Mouse (Mus musculus) myocyte (in vitro differentiated cells): Measurements from ENCODE around the gene Zfp574. TPM values are rescaled to one million over a fixed set of nuclear protein-coding genes. Genes with fewer than 3 reads are reported as not detected.

ENCODE experiments used
- H3K27me3 ChIP-seq: one replicate; pipeline ENCODE4 v1.6.1; 2011; ENCODE audit not compliant: control insufficient read depth, insufficient read depth, insufficient read length
- H3K36me3 ChIP-seq: one replicate; pipeline ENCODE4 v1.6.1; 2011; ENCODE audit not compliant: control insufficient read depth, insufficient read depth
- H3K4me2 ChIP-seq: one replicate; pipeline ENCODE4 v1.6.1; 2011; ENCODE audit warnings: low read depth, control low read depth
- H3K4me3 ChIP-seq: one replicate; pipeline ENCODE4 v1.5.1; 2011; ENCODE audit warnings: mild to moderate bottlenecking, control low read depth, moderate library complexity
- H3K79me2 ChIP-seq: one replicate; pipeline ENCODE4 v1.6.1; 2011; ENCODE audit not compliant: control insufficient read depth, insufficient read depth
- H3ac ChIP-seq: one replicate; pipeline ENCODE4 v1.6.1; 2011; ENCODE audit not compliant: control insufficient read depth, insufficient read length
- CEBPB ChIP-seq: IDR thresholded peaks from 2 replicates; pipeline ENCODE4 v1.6.1; 2011; ENCODE audit warnings: mild to moderate bottlenecking, moderate library complexity; ENCODE audit not compliant: poor library complexity, insufficient read depth, severe bottlenecking
- E2F4 ChIP-seq: IDR thresholded peaks from one replicate; pipeline ENCODE4 v1.6.1; 2011; ENCODE audit warnings: mild to moderate bottlenecking, control low read depth, moderate library complexity; ENCODE audit not compliant: insufficient read depth
- MAX ChIP-seq: IDR thresholded peaks from one replicate; pipeline ENCODE4 v1.6.1; 2011; ENCODE audit warnings: low read depth, mild to moderate bottlenecking, control low read depth
- MYOD1 ChIP-seq, 3 experiments: IDR thresholded peaks; one replicate each; pipeline ENCODE4 v1.6.1; 2011; ENCODE audit warnings: control low read depth in 2 of 3, low read depth in 2 of 3, mild to moderate bottlenecking in 2 of 3, moderate library complexity in 1 of 3; ENCODE audit not compliant: insufficient read length in 2 of 3, control insufficient read depth in 1 of 3
- MYOG ChIP-seq, 3 experiments: IDR thresholded peaks; one replicate each; pipeline ENCODE4 v1.6.1; 2011; ENCODE audit warnings: control low read depth in 2 of 3, low read depth in 2 of 3, mild to moderate bottlenecking in 2 of 3; ENCODE audit not compliant: insufficient read length in 2 of 3, control insufficient read depth in 1 of 3, insufficient read depth in 1 of 3
- POLR2A ChIP-seq: IDR thresholded peaks from one replicate; pipeline ENCODE4 v1.6.1; 2011; ENCODE audit warnings: low read depth, mild to moderate bottlenecking, control low read depth, moderate library complexity; ENCODE audit not compliant: insufficient read length
- POLR2AphosphoS2 ChIP-seq: IDR thresholded peaks from one replicate; pipeline ENCODE4 v1.6.1; 2011; ENCODE audit warnings: low read depth, control low read depth; ENCODE audit not compliant: insufficient read length
- REST ChIP-seq: IDR thresholded peaks from one replicate; pipeline ENCODE4 v1.6.1; 2011; ENCODE audit warnings: mild to moderate bottlenecking, control low read depth, moderate library complexity; ENCODE audit not compliant: insufficient read depth, insufficient read length
- SRF ChIP-seq: IDR thresholded peaks from one replicate; pipeline ENCODE4 v1.6.1; 2011; ENCODE audit warnings: low read depth; ENCODE audit not compliant: control insufficient read depth, insufficient read length
- TCF12 ChIP-seq: IDR thresholded peaks from one replicate; pipeline ENCODE4 v1.6.1; 2011; ENCODE audit warnings: mild to moderate bottlenecking, control low read depth; ENCODE audit not compliant: poor library complexity, insufficient read depth, severe bottlenecking
- TCF3 ChIP-seq: IDR thresholded peaks from one replicate; pipeline ENCODE4 v1.6.1; 2011; ENCODE audit warnings: low read depth, control low read depth; ENCODE audit not compliant: insufficient read length
- USF1 ChIP-seq: IDR thresholded peaks from one replicate; pipeline ENCODE4 v1.6.1; 2011; ENCODE audit warnings: low read depth, mild to moderate bottlenecking, control low read depth, moderate library complexity
- polyA plus RNA-seq: library from polyadenylated mRNA; unstranded; fragments of >200 nt; fragmentation: generic; extraction: Trizol; gene quantifications from one replicate; pipeline ENCODE4 v1.2.1, GENCODE M21; 2012; ENCODE audit warnings: missing spikeins

The Zfp574 gene
- polyA plus RNA-seq, 1 experiment = 10.8 TPM

- no peak overlapping the region for H3ac ChIP-seq
- H3K36me3 ChIP-seq = no peaks in the 10 kb centered on the region
- no peak overlapping the region for H3K4me3 ChIP-seq
- TF ChIP-seq MYOD1 (IDR thresholded peaks at IDR 0.05; ENCODE audit: control insufficient read depth in 1 of 3, insufficient read length in 2 of 3, low read depth in 2 of 3) (no peak), POLR2AphosphoS2 (no peak), POLR2A (no peak), MAX (no peak), SRF (no peak), TCF12 (no peak), CEBPB (no peak), REST (no peak)
- H3K27me3 ChIP-seq = no peaks in the 10 kb centered on the region
- no peak overlapping the region for H3K4me2 ChIP-seq
- H3K79me2 ChIP-seq = no peaks in the 10 kb centered on the region
Measured at GRCm38 (mm10) chr7:25058836-25059235, 13.5 kb upstream of the Zfp574 start.

- TF ChIP-seq TCF3 (no peak), TCF12 (no peak), USF1 (no peak), POLR2AphosphoS2 (no peak), SRF (no peak), POLR2A (no peak), MYOD1 (IDR thresholded peaks at IDR 0.05; ENCODE audit: control insufficient read depth in 1 of 3, insufficient read length in 2 of 3, low read depth in 2 of 3) (no peak), MYOG (IDR thresholded peaks at IDR 0.05; ENCODE audit: control insufficient read depth in 1 of 3, insufficient read depth in 1 of 3, insufficient read length in 2 of 3, low read depth in 2 of 3) (no peak), CEBPB (no peak), MAX (no peak), E2F4 (no peak), REST (no peak)
- Histone ChIP-seq H3K4me2 (no peak overlapping the region), H3K27me3 (no peaks in the 10 kb centered on the region), H3ac (no peak overlapping the region), H3K36me3 (no peaks in the 10 kb centered on the region), H3K4me3 (no peak overlapping the region), H3K79me2 (no peaks in the 10 kb centered on the region)
Measured at GRCm38 (mm10) chr7:25063346-25063745, 9.0 kb upstream of the Zfp574 start.

GRCm38 (mm10) chr7:25063900-25064299 is 8.5 kb upstream of the Zfp574 start:
- TF ChIP-seq MYOD1 (IDR thresholded peaks at IDR 0.05; ENCODE audit: control insufficient read depth in 1 of 3, insufficient read length in 2 of 3, low read depth in 2 of 3) (no peak), MYOG (IDR thresholded peaks at IDR 0.05; ENCODE audit: control insufficient read depth in 1 of 3, insufficient read depth in 1 of 3, insufficient read length in 2 of 3, low read depth in 2 of 3) (no peak), CEBPB (no peak), POLR2AphosphoS2 (no peak), USF1 (no peak), TCF3 (no peak), POLR2A (no peak), SRF (no peak), TCF12 (no peak), MAX (no peak), E2F4 (no peak), REST (no peak)
- Histone ChIP-seq H3K4me2 (no peak overlapping the region), H3K36me3 (no peaks in the 10 kb centered on the region), H3K27me3 (no peaks in the 10 kb centered on the region), H3ac (no peak overlapping the region), H3K79me2 (no peaks in the 10 kb centered on the region), H3K4me3 (no peak overlapping the region)

DNA sequence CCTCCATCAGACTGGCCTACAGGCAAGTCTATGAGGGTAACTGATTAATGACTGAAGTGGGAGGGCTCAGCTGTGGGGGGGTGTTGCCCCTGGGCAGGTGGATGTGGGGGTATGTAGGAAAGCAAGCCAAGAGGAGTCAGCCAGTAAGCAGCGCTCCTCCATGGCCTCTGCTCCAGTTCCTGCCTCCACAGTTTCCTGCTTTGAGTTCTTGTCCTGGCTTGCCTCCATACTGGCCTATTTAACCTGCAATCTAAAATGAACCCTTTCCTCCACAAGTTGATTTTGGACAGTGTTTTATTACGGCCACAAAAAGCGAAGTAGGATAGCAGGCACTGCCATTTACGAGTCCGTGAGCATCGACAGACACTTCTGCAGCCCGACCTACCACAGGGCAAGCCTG is 5.0 kb upstream of the Zfp574 start:
- no peak overlapping the region for H3K4me3 ChIP-seq
- no peaks in the 10 kb centered on the region for H3K36me3 ChIP-seq
- TF ChIP-seq USF1 = no peak
- TF ChIP-seq TCF3 = no peak
- no peak for TF ChIP-seq POLR2A
- TF ChIP-seq POLR2AphosphoS2 = no peak
- no peak for TF ChIP-seq REST

GRCm38 (mm10) chr7:25067909-25068656 is 4.3 kb upstream of the Zfp574 start:
- no peaks in the 10 kb centered on the region for H3K27me3 ChIP-seq
- H3K36me3 ChIP-seq = no peaks in the 10 kb centered on the region
- no peak for TF ChIP-seq POLR2AphosphoS2
- TF ChIP-seq MYOD1 (IDR thresholded peaks at IDR 0.05; ENCODE audit: control insufficient read depth in 1 of 3, insufficient read length in 2 of 3, low read depth in 2 of 3) = no peak
- TF ChIP-seq POLR2A = no peak
- TF ChIP-seq E2F4 = no peak
- TF ChIP-seq MAX = no peak
- TF ChIP-seq SRF = no peak
- TF ChIP-seq USF1 = no peak
- no peak for TF ChIP-seq REST
- TF ChIP-seq TCF3 = no peak
- TF ChIP-seq MYOG (IDR thresholded peaks at IDR 0.05; ENCODE audit: control insufficient read depth in 1 of 3, insufficient read depth in 1 of 3, insufficient read length in 2 of 3, low read depth in 2 of 3) = no peak
- TF ChIP-seq TCF12 = no peak
- no peak for TF ChIP-seq CEBPB
- H3K4me2 ChIP-seq = no peak overlapping the region
- H3ac ChIP-seq = no peak overlapping the region
- peaks cover 4% of the 10 kb centered on the region for H3K79me2 ChIP-seq
- H3K4me3 ChIP-seq = no peak overlapping the region

More for the DNA sequence above, 5.0 kb upstream of the Zfp574 start:
- no peaks in the 10 kb centered on the region for H3K27me3 ChIP-seq
- H3ac ChIP-seq = no peak overlapping the region
- no peak overlapping the region for H3K4me2 ChIP-seq
- H3K79me2 ChIP-seq = peaks cover 4% of the 10 kb centered on the region
